Mouse (Mus musculus) embryo, embryonic 10 days (tissue): ENCODE measurements around the gene Cfap61.
A peak's percentile ranks its signal among the peaks of the same experiment; 100 is the strongest.

ENCODE experiments used
- DNase-seq: peaks from one replicate; pipeline ENCODE4 v3.0.0-alpha.2; 2015; ENCODE audit warnings: low spot score

The Cfap61 gene

GRCm38 (mm10) chr2:146257037-146257436 lies 322.5 kb downstream of the Cfap61 start:
- no peak for DNase-seq

DNA sequence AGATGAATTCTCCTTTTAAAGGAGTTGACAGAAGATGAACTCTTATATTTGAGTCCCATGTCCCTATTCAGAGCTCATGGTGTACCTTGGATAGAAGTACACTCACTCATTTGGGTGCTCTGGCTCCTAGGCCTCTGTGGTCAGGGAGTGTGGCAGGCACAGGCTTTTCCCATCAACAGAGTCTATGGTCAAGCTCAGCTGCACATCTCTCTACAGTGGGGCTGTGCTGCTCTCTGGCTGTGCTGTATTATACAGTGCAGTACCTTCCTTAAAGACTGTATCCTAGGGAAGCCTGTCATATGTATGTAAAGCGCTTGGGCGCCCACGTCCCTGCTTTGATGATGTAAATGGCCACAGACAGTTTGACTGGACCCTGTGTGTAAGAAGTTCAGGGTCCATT lies 323.0 kb downstream of the Cfap61 start:
- DNase-seq = no peak

DNA sequence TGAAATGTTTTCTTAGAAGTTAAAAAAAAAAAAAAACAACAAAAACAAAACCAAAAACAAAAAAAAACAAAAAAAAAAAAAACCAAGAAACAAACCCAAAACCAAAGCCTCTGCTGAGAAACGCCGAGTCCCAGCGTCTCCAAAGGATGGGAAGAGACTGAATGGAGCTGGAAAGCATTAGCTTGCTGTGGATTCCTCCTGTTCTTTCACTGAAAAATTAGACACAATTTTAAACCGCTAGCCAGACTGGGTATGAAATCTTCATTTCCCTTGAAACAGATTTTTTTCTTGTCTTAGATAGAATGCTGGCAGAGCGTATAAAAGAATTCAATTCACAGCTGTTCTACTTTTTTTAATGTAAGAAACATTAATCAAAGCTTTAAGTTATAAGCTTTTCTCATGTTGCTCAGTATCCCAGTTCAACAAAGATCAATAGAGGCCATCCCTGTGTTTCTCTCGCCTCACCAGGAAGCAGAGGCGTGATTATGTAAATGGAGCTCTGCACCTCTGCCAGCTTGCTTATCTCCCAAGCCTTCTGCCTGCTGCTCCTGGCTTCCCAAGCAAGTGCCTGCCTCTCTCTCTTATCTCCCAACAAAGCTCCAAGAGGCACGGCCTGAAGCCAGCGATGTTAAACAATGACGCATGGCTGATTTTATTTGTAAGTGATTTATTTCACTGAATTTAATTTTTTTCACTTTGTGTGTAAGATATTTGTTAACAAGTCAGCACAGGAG lies 324.3 kb downstream of the Cfap61 start:
- peak; percentile 48 for DNase-seq

- DNase-seq = no peak
These were observed 325.4 kb downstream of the Cfap61 start for GRCm38 (mm10) chr2:146259787-146260560.

GRCm38 (mm10) chr2:146261146-146261545 lies 326.6 kb downstream of the Cfap61 start:
- DNase-seq = no peak

DNA sequence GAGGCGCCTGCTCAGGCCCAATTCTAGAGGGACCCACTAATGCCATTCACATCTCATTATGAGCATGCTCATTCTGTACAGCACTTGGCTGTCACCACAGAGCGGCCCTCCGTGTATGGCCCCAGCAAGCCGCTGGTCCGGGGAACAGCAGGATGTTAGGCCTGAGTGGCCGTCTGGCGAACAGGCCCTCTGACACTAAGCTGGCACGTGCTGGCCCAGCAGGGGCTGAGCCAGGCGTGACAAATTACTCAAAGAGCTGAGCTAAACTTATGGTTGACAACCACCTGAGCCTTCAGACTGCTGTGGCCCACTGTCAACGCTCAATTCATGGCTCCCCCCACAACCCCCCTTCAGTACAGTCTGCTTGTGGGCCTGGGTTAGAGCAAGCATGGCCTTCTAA lies 327.6 kb downstream of the Cfap61 start:
- peak; percentile 58 for DNase-seq

DNA sequence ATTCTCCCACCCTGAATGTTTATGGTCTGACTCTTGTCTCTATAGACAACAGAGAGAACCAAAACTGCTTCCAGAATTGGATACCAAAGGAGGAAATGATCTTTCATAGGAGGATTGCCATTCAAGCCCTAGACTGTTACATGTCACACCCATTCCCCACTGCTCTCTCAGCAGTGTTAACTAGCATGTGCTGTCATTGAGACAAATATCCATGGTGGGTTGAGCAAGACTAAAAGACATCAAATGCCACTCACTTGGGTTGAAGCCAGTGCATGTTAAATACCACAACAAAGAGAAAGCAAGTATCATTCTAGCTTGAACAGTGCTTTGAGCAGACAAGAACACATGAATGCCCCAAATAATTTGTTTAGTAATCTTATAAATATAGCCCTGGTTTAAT lies 328.4 kb downstream of the Cfap61 start:
- no peak for DNase-seq
